Mouse (Mus musculus): ENCODE measurements at regions not wholly inside any gene's neighbourhood (a gene's known extent, or its start where the extent isn't known, plus 50 kb on each side); places are given as distances from the start of the nearest gene placed in this dataset.

DNA sequence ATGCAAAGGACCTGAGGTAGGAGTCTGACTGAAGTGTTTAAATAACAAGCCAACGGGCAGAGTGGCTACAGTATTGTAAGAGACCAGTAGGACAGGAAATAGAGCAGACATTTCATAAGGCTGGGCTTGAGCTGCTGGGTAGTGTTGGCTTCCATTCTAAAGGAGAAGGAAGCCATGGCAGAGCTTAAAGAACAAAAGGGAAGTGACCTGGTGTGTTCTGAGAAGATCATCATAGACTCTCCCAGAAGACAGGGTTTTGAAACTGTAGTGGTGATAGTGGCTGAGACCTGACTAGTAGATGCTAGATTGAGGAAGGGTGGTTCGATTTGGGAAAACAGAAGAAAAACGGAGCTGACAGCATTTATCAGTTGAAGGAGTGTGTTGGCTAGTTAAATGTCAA, 514.1 kb upstream of the Zfp462 start:
- in situ Hi-C loops (cut with MboI, MseI), result no loop called here

DNA sequence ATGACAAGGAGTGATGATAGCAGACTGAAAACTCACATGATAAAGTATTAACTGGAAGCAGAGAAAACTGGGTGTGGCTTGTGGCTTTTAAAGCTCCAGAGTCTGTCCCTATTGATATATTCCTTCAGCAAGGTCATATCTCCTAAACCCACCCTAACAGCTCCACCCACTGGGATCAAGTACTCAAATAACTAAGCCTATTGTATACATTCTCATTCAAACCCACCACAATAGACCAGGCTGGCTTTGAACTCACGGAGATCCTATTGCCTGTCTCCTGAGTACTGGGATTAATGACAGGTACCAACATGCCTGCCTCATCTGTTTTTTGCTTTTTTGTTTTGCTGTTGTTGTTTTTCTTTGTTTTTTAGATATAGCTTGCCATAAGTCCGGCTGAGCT, 484.3 kb upstream of the Zfp462 start:
- in situ Hi-C loops (cut with MboI, MseI), result no loop called here

DNA sequence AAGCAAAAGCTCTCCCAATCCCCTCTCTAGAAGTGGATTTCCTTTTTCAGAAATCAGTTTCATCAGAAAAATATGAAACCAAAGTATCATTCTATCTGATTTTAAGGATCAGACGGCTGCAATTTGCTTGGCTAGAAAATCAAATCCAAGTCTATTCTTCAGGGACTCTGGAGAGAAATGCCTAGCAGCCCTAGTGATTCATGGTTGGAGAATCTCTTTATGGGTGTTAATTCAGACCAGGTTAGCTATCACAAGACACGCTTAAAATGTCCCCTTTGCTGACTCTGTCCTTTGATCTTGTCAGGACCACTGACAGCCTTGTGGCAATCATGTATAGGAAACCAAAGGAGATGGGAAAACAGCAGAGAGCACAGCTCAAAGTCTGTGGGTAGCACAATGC, 475.7 kb upstream of the Zfp462 start:
- in situ Hi-C loops (cut with MboI, MseI), result no loop called here

DNA sequence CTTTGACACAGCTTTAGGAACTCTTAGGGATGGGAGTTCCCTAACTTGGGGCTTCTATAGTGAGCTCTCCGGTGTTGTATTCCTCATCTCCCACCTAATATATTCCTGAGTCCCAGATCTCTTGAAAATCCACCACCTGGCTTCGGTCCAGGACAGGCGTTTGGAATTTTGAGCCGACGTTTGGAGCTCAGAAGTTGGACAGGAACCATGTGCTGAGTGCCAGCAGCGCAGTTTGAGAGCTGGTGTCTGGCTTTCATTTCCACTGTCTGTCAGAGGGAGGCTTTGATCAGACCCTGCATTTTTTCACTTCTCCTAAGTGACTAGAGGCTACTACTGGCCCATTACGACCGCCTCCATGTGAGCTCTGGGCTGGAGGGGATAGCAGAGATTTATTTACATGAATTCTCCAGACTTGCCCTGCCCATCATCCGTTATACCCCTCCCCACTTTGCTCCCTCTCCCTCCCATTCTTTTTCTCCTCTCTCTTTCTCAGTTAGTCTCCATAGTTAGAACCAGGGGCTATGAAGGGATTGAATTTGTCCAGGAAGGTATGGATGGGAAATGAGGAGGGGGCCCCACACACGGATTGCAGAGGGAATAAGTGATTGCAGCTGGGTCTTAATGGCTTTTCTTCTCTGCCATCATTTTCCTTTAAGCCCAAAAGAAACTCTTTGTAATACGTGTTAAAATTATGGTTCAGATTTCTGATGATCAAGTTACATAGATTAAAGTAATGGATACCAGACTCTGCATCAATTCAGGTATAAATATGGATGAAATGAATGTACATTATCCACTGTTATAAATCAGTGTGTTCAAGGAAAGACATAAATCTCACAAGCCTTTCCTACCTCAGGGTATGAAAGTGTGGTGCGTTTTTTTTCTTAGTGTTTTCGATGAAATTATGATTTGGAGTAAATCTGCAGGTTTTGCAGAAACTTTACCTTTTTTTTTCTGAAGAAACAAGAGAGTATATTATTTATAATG, 474.5 kb upstream of the Zfp462 start:
- in situ Hi-C loops (cut with MboI, MseI), result no loop called here

DNA sequence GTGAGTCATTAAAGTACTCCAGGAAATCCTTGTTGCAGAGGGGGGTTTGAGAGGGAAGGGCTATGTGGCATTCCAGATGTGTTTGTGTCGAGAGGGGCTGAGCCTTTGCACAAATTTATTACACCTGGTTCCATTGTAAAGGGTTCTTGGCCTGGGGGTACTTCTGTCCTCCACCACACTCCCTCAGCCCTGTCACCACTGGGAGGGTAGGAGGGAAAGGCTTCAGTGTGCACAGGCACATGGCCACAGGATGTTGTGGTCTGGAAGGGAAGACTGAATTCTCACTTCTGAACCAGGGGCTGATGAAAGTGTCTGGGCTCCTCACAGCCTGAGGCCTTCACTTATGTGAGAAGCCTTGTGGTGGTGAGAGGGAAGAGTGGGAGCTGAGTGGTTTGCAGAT, 473.8 kb upstream of the Zfp462 start:
- in situ Hi-C loops (cut with MboI, MseI), result no loop called here

DNA sequence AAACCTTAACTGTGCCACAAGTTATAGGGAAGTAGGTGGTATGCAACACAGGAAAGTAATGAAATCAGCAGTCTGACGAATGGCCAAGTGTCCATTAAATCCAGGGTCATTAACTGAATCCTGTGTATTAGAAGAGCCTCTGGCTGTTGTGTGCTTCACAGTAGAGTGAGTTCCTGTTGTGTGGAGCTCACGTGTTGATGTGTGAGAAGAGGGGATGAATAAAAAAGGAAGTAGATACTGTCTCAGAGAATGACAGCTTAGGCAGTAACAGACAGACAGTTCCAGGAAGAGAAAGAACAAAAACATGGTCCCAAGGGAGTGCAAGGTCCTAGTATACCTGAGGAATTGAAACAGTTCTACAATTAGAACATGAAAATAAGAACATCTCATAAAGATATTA, 463.1 kb upstream of the Zfp462 start:
- in situ Hi-C loops (cut with MboI, MseI), result no loop called here

DNA sequence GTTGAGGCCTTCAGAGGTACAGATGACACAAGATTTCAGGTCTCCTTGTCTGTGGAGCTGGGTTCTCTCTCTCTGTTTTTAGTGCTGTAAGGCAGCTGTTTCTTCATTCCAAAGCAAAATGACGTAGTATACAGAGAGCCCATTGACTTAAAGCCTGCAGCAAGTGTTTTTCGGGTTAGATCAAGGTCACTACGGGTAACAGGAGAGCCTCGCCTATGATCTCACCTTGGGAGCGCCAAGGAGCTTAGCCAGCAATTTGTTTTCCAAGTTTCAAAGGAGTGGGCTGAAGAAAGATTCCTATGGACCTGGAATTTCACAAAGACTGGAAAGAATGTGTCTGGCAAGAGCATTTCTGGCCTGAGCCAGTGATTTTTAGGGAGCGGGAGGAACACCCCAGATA, 451.8 kb upstream of the Zfp462 start:
- in situ Hi-C loops (cut with MboI, MseI), result no loop called here

DNA sequence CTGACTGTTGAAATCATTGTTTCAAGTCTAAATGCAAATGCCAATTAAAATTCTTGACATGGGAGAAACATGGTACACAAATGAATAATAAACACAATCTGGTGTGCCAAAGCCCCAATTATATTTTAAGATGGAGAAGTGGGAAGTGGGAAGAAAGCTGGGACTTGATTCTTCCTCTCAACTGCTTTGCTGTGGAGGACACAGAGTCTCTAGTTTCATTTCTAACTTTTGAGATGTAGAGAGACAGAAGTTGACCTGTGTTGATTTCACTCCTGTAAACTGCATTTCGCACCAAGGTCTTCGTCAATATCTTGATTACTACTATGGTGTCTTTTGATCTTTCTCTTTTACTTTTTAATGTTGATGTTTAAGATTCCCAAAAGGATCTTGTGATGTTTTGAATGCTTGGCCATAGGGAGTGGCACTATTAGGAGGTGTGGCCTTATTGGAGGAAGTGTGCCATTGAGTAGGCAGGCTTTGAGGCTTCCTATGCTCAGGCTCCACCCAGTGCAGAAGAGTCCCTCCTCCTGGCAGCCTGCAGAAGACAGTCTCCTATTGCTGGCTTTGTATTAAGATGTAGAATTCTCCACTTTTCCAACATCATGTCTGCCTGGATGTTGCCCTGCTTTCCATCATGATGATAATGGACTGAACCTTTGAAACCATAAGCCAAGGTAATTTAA, 447.4 kb upstream of the Zfp462 start:
- in situ Hi-C loops (cut with MboI, MseI), result no loop called here

DNA sequence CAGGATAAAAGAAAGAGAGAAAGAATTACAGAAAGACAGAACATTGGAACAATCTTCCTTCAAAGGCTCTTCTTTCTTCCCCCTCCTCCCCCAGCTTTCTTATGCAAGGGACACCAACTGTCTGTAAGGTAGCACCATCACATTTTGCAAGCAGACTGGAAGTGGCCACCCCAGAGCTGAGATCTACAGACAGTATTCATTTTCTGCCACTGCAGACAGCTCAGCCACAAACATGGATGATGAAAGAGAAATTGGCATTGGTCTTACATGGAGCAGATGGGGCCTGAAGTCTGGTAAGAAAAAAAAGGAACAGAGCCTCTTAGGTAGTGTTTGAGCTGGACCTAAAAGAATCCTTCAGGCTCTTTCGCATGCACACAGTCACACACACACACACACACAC, 428.9 kb upstream of the Zfp462 start:
- in situ Hi-C loops (cut with MboI, MseI), result loop anchor here (10.0 kb wide), 1 partner anchor 729 kb away; no protein-coding TSS in a partner anchor

DNA sequence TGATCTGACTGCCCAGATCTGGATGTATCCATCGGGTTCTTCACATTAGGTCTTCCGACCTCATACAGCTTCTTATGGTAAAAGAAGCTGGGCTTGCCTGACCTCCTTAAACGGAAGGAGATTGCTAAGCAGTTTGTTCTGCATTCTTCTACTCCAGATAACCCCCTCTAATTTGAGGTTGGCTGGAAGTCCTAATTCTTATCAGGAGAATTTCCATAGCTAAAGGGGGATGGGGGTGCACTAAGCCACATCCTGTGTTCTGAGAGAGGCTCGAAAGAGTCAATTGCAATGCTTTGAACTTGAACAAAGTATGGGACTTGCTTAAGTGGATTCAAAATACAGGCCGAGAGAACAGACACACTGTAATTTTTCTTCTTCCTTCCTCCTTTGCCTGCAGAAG, 421.6 kb upstream of the Zfp462 start:
- in situ Hi-C loops (cut with MboI, MseI), result no loop called here

DNA sequence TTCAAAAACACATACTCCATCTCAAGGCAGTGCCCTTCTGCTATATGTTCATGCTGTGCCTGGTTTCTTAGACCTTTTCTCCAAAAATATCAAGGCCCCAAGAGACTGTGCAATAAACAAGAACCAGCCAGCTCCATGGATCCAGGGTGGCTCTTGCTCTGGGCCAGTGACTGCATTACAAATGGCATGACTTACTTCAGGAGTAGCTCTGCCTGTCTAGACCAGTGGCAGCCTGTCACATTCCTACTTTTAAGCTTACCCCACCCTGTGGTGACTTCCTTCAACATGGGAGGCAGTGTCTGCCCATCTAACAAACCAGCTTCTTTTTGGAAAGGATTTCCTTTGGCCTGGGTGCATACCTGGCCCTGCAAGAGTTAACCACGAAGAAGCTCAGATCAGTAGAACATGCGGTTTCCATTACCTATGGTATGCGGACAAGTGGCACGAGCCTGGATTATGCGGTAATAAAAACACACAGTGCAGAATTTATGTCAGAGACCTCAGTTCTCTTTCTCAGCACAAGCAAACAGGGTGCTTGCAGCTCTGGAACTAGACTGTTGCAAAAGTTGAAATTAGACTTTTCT, 418.8 kb upstream of the Zfp462 start:
- in situ Hi-C loops (cut with MboI, MseI), result no loop called here

DNA sequence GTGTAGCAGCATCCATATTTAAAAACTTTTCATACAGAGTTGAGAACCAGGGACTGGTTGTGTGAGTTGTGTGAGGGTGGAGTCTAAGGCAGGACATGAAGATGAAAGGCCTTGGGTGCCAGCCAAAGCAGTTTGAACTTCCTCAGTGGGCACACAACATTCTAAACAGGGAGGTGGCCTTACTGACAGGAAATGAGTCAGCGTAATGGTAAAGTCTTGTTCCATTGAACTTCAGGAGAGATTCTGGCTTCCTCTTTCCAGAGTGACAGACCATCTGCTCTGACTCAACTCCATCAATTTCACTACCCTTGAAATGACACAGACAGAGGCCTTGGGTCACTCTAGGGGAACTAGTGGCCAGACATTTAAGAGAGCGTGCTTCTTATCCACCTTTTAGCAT, 417.2 kb upstream of the Zfp462 start:
- in situ Hi-C loops (cut with MboI, MseI), result no loop called here

DNA sequence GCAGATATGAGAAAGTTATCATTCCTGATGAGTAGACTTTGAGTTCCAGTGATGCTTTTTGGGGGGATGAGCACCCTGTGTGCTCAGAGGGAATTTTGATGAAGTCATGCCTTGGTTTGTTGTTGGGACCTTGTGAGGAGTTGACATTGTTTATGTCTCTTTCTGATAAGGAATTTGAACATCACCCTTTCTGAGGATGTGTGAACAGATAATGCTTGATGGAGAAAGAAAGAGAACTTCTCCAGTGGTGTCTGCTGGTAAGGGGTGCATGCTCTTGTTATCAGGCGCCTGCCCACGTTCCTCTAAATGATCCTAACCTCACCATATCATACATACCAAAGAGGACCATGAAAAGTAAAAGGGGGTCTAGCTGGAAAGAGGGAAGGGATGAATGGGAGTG, 413.1 kb upstream of the Zfp462 start:
- in situ Hi-C loops (cut with MboI, MseI), result no loop called here

DNA sequence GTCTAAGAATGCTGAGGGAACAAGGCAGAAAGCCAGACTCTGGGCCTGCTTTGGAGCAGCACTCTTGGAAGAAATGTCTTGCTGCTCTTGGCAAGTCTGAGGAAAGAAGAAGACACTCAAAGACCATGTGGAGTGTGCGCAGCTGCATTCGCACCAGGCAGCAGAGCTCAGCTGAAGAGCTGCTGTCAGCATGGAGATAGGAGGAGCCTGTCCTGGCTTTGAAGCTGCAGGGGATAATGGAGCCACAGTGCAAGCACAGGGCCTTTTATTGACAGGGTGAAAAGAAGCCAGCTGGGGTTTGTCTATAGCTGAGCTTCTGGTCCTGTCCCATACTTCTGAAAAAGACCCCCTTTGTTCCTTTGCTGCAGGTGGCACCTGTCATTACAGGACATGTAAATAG, 411.0 kb upstream of the Zfp462 start:
- in situ Hi-C loops (cut with MboI, MseI), result no loop called here

DNA sequence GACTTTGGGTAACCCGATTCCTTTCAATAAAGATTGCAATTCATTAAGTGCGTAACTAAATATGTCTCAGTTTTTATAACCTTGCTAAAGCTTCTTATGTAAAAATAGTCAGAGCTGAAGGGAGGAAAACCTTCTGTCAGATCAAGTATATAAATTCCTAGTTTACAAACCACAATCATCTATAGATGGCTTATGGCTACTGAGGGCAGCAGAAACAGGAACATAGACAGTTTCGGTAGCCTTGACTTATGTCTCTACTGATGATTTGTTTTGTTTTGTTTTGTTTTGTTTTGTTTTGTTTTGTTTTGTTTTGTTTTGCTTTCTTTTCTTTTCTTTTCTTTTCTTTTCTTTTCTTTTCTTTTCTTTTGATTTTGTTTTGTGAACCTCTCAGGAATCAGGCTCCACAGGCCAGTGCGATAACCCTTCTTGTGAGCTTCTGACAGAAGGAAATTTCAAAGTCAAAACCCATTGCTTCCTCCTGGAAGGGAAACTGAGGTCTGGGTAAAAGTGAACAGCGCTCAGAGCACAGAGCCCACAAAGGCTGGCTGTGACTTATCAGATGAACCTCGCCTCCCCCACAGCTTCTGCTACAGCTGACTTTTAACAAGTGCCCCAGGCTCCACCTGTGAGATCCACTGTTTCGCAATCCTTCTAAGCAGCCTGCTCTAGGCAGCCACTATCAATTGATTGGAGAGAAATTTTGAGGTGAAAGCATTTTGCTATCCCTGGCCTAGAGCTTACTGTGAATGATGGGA, 391.8 kb upstream of the Zfp462 start:
- in situ Hi-C loops (cut with MboI, MseI), result no loop called here

DNA sequence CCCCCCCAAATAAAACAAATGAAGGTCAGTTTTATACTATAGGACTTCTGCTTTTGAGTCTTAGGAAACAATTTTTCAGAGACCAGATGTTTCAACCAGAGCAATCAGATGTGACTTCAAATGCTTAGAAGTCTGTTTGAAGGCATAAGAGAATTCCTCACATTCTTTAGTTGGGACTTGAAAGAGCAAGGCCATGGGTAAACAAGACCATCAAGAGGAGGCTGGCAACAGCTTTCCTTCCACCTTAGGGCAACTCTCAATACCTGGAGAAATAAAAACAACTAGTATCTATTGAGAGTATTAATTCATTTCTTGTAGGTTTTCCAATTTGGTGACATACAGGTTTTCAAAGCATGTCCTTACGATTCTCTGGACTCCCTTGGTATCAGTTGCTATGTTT, 381.8 kb upstream of the Zfp462 start:
- in situ Hi-C loops (cut with MboI, MseI), result no loop called here

DNA sequence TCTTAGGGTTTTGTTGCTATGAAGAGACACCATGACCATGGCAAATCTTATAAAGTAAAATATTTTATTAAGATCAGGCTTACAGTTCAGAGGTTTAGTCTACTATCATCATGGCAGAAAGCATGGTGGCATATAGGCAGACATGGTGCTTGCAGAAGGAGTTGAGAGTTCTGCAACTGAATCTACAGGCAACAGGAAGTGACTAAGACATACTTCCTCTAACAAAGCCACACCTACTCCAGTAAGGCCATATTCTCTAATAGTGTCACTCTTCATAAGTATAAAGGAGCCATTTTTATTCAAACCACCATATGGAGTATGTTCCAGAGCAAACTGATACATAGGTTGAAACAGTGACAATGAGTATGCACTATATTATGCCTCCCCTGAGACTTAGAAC, 371.7 kb upstream of the Zfp462 start:
- in situ Hi-C loops (cut with MboI, MseI), result no loop called here

DNA sequence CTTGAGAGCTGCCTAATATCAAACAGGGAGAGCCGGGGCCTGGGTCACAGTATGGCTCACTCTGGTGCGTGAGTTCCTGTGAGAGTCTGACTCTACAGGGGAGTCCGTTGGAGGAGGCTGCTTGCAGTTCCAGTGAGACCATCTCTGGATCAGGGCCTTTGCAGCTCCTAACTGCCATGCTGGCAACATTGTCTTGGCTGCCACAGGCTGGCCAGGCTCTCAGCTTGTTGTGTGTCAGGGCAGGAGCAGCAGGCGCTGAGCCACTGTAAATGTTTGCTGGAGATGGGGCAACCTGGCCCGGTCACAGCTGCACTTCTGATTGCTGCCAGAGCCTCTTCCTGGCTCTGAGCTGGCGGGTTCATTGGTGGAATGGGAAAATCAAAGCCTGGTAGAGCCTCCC, 357.7 kb upstream of the Zfp462 start:
- in situ Hi-C loops (cut with MboI, MseI), result no loop called here

DNA sequence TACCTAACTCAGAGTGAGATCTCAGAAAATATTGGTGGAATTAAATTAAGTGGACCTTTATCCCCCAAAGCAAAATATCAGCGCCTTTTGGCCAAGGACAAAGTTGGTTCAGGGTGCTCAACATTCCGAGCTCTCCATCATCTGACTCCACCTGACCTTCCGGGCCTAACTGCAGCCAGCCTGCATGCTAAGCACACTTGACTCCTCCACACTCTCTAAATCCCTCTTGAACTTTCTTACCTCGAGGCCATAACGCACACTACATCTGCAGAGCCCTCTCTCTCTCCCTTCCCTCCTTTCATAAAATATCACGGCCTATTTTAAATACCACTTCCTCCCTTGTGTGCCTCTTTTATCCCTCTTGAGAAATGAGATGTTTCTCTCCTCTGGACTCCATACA, 356.1 kb upstream of the Zfp462 start:
- in situ Hi-C loops (cut with MboI, MseI), result no loop called here

DNA sequence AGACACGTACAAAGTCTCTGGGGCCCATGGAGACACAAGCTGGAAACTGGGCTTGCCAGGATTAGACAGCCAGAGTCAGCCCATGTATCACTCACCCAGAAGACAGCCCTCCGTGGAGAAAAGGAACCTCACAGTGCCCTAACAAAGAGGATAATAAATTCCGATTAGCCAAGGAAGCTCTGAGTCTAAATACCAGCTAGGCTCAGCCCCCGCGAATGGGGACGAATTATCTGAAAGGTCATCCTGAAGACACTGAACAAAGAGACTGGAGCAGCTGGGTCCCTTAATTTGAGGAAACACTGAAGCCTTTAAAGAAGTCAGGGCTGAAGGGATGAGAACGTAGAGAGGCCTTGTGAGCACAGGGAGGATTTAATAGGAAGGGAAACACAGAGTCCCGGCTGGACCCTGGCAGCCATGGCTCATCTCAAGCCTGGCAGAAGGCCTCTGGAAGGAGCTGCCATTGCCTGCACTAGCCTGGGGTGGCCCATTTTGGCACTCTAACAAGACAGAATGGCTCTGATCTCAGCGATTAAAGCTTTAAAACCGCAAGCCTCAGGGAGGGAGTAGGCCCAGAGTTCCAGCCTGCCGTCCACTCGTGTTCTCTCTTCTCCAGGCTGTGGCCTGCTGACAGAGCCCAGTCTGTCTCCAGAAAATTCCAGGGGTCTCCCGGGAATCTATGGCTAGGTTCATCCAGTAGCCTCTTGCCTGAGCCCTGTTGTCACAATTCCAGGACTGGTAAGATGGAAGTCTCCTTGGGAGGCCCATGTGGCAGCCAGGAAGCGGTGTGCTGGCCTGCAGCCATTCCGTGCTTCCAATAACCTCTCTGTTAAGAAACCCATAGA, 343.0 kb upstream of the Zfp462 start:
- in situ Hi-C loops (cut with MboI, MseI), result loop anchor here (25.0 kb wide), 1 partner anchor 840 kb away; no protein-coding TSS in a partner anchor

Measured in T-helper 1 cell (primary cell).